Mouse (Mus musculus) 3T3-L1 (cell line): ENCODE results near the gene Samhd1.
"Not testable (repeated sequence)": the region's sequence is repeated elsewhere in the genome, so short reads cannot be mapped to it uniquely, and the experiment has no call there.

Experiments
- DNase-seq: peaks from one replicate; pipeline ENCODE4 v3.0.0-alpha.2; 2015; ENCODE audit warnings: low read depth, low spot score

The Samhd1 gene

DNA sequence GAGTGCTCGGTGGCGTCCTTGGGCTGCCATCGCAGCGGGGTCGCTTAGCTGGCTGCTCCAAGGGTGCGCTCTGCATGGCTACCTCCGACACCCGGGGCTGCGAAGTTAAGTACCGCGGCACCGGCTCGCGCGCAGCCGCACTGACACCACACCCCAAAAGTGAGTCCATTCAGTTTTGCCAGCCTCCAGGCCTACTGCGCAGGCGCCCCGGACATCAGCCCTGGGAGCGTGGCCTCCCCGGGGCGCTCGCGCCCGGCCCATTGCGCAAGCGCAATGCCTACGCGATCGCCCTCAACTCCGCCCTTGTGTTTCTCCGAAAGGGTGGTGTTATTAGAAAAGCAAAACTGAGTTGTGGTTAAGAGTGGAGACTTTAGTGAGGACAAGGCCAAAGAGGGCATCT lies at the start of gene Samhd1:
Gene Samhd1, minus strand, starts transcription at position 252 of the 400 bp plus-strand sequence.
- peak; percentile 96 for DNase-seq

- no peak for DNase-seq
Observed at GRCm38 (mm10) chr2:157178167-157178566, 43.1 kb upstream of the Samhd1 start.

DNA sequence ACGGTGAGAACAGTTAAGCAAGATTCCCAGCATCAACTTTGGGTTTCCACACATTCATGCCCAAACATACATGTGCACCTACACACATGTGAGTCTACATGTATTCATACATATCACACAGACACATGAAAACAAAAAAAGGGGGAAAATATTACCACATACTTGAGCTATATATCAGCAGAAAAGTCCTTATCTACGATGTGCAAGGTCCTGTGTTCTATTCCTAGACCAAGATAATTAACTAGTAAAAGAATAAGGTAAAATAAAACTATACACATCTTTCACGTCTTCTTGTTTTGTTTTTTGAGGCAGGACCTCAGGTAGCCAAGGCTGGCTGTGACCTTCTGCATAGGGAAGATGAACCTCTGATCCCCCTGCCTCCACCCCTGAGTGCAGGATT lies 41.2 kb upstream of the Samhd1 start:
- DNase-seq, result no peak

DNA sequence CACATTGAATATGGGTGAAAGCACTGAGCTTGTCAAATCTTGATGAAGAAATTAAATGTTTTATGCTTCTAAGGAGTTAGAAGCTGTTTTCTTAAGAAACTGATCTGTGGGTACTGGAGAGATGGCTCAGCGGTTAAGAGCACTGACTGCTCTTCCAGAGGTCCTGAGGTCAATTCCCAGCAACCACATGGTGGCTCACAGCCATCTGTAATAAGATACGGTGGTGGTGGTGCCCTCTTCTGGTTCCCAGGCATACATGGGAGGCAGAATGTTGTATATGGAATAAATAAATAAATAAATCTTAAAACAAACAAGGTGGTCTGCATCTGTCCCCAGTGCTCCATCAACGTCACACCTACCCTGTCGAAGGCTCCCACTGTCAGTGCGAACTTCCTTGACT lies 39.4 kb upstream of the Samhd1 start:
- DNase-seq, result peak; percentile 56

GRCm38 (mm10) chr2:157173555-157173954 lies 38.5 kb upstream of the Samhd1 start:
- no peak for DNase-seq

DNA sequence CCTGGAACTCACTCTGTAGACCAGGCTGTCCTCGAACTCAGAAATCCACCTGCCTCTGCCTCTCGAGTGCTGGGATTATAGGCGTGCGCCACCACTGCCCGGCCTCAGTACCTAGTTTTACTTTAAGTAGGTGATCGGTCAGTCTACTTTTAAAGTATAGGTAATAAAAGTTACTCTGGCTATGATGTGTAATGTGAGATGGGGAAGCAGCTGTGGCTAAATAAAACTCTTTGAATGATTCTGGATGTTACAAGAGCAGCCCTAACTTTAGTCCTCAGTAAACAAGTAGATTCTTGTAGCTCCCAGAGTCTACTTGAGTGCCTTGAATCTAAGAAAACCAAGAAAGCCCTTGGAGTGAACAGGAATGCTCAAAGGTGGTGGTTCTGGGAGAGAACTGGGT lies 37.9 kb upstream of the Samhd1 start:
- no peak for DNase-seq

- DNase-seq, result no peak
Observed at GRCm38 (mm10) chr2:157170626-157171025, 35.6 kb upstream of the Samhd1 start.

- peak; percentile 72 for DNase-seq
Observed at GRCm38 (mm10) chr2:157170166-157170565, 35.1 kb upstream of the Samhd1 start.

GRCm38 (mm10) chr2:157166371-157167080 lies 31.5 kb upstream of the Samhd1 start:
- DNase-seq, result no peak

GRCm38 (mm10) chr2:157165312-157166224 lies 30.5 kb upstream of the Samhd1 start:
- DNase-seq, result not testable (repeated sequence)

GRCm38 (mm10) chr2:157164101-157164500 lies 29.0 kb upstream of the Samhd1 start:
- peak; percentile 54 for DNase-seq

DNA sequence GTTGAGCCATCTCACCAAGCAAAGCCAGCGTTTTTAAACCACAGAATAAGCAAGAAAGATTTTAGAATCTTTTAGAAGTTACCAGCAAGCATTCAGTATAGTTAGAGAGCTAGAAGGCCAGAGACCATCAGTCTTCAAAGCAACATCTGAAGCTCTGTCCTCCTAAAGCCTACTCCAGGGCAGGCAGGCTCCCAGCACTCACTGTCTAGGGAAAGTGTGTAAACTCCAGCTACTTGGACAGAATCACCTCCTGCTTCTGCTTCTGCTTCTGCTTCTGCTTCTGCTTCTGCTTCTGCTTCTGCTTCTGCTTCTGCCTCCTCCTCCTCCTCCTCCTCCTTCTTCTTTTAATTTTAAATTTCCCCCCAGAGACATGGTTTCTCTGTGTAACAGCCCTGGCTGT lies 21.0 kb upstream of the Samhd1 start:
- no peak for DNase-seq

DNA sequence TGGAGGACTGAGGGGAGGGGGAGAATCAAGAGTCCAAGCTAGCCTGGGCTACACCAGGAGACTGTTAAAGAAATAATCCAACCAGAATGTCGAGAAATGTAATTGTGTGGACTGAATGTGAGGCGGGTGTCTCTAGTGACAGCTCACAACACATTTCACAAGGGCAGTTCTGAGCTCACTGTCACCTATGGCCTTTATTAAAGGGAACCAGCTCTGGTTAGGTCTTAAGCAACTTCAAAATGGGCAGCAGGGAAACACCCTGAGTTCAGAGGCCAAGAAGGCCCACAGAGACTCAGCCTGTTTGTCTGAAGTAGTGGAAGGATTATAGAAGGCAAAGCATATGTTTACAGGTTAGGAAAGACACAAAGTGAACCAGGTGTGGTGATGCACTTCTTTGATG lies 18.2 kb upstream of the Samhd1 start:
- no peak for DNase-seq

- peak; percentile 31 for DNase-seq
Observed at GRCm38 (mm10) chr2:157148417-157148816, 13.4 kb upstream of the Samhd1 start.

DNA sequence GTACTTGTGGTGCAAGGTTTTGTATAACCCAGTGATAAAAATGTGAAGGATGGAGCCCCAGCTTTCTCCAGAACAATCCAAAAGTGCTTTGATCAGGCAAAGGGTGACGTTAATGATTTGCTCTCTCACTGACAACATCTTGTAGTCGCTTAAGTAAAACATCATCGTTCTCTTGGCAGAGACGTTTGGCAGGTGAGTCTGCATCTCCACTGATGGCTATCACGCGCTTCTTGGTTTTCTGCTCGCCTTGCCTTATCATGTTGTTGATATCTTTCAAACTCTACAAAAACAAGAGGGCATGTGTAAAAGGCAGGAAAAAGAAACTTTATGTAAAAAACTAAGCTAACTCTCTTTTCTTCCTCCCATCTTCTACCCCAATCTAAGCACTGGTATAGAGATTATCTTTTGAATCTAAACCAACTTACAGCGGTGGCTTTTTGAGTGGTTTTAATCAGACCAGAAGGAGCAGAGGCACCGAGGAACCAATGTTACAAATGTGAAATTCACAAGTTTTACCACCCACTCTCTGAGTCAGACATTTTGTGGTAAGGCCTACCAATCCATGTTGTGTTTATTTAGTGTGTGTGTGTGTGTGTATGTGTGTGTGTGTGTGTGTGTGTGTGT lies 12.4 kb upstream of the Samhd1 start:
- DNase-seq, result peak; percentile 45

DNA sequence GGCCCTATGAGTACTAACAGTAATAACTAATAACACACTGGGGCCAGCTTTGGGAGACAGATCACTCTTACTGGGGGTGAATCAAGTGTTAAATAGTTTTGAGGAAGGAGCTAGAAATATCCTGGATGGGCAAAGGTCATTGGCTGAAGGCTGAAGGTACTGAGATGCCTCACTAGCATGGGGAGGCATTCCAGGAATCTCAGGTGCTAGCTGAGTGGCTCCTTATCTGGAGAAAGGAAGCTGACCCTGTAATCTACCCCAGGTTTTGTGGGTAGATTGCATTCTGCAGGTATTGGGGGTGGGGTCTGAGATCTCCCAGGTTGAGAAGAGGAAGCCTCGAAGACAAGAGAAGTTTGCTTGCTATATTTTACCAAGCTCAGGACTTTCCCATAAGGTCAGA lies 10.1 kb upstream of the Samhd1 start:
- no peak for DNase-seq

- DNase-seq, result no peak
Observed at GRCm38 (mm10) chr2:157144132-157144531, 9.1 kb upstream of the Samhd1 start.

DNA sequence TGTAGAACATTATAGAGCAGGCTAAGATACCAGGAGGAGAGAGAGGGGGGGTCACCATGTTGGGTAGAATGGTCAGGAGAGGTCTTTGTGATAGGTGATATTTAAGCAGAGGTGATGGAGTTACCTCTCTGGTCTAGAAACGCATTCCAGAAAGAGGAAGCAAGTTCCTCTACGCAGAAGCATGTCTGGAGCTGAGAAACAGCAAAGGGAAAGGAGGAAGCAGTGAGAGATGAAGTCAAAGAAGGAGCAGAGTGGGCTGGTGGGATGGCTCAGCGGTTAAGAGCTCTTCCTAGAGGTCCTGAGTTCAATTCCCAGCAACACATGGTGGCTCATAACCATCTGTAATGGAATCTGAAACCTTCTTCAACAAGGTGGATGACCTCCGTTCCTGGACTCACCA lies 6.9 kb upstream of the Samhd1 start:
- no peak for DNase-seq

GRCm38 (mm10) chr2:157139251-157139802 lies 4.3 kb upstream of the Samhd1 start:
- DNase-seq, result no peak

DNA sequence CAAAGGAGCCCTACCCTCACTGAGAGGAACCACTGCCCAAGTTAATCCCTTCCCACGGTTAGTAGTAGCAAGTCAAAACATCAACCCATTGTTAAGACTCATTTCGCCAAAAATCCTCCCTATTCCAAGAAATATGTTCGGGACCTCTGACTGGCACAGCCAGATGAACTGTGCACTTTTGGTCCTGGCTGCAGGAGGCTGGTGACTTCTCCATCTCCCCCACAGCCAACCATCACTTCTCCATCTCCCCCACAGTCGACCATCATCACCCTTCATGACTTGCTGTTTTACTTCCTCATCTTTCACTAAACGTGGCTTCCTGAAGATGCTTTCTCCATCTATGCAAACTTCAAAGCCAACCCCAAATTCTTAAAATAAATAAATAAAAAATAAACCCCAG lies 3.7 kb upstream of the Samhd1 start:
- DNase-seq, result no peak

- peak; percentile 32 for DNase-seq
Observed at GRCm38 (mm10) chr2:157137959-157138731, 3.1 kb upstream of the Samhd1 start.
